Mouse (Mus musculus) spleen, postnatal 36 days (tissue): ENCODE measurements around the gene Olfr1395.
"Not testable (repeated sequence)": the region's sequence is repeated elsewhere in the genome, so short reads cannot be mapped to it uniquely, and the experiment has no call there.

Experiments used
- DNase-seq, 2 experiments: peaks; one replicate each; pipeline ENCODE4 v3.0.0; 2022; ENCODE audit warnings: low spot score in 2 of 2, mixed read lengths in 1 of 2

Olfr1395 gene

GRCm38 (mm10) chr11:49175345-49175744 lies 33.3 kb downstream of the Olfr1395 start:
- peak in 1 of 2 experiments; percentile 15 for DNase-seq

- not testable (repeated sequence) for DNase-seq
Observed at GRCm38 (mm10) chr11:49176047-49176779, 34.1 kb downstream of the Olfr1395 start.

- no peak for DNase-seq
Observed at GRCm38 (mm10) chr11:49183172-49183571, 41.1 kb downstream of the Olfr1395 start.

GRCm38 (mm10) chr11:49186452-49186851 lies 44.4 kb downstream of the Olfr1395 start:
- no peak for DNase-seq

GRCm38 (mm10) chr11:49186955-49187488 lies 44.9 kb downstream of the Olfr1395 start, which contains the start of gene Btnl9:
TSS of gene Btnl9 (minus strand) at chr11:49187159.
- DNase-seq: no peak

GRCm38 (mm10) chr11:49187701-49188100 lies 45.6 kb downstream of the Olfr1395 start:
- DNase-seq: no peak

- DNase-seq: peak; percentile 58 to 72
Observed at GRCm38 (mm10) chr11:49189737-49190136, 47.7 kb downstream of the Olfr1395 start.

- no peak for DNase-seq
Observed at GRCm38 (mm10) chr11:49191083-49191482, 49.0 kb downstream of the Olfr1395 start.

GRCm38 (mm10) chr11:49194771-49195170 lies 52.7 kb downstream of the Olfr1395 start:
- not testable (repeated sequence) for DNase-seq

GRCm38 (mm10) chr11:49195819-49196322 lies 53.8 kb downstream of the Olfr1395 start:
- DNase-seq: no peak
